Mouse (Mus musculus): ENCODE measurements around the gene Ncoa4. TPM values are rescaled to one million over a fixed set of nuclear protein-coding genes. Genes with fewer than 3 reads are reported as not detected.
"Not testable (repeated sequence)": the region's sequence is repeated elsewhere in the genome, so short reads cannot be mapped to it uniquely, and the experiment has no call there.

The Ncoa4 gene
- polyA plus RNA-seq, 1 experiment from 2014 or later = 102 TPM

DNA sequence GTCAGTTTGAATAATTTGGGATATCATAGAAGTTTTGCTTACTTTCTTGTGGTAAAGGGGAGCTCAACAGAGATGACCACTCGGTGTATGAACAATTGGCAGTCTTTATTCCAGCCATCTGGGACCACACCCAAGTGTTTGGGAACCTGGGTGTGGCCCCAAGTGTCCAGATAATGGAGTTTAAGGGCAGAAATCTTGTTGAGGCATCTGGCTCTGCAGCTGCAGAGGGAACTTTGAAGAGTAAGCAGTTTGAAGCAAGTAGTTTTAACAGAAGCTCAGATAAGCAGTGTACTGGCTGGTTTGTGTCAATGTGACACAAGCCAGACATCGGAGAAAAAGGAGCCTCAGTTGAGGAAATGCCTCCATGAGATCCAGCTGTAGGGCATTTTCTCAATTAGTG, 25.4 kb upstream of the Ncoa4 start:
- ATAC-seq (replicated peaks; ENCODE audit: low FRiP score) (no peak), DNase-seq (ENCODE audit: low spot score) (no peak)
- no peak overlapping the region for H3K4me3 ChIP-seq (ENCODE audit: low read depth, low read length)
- no peaks in the 10 kb centered on the region for H3K27me3 ChIP-seq (ENCODE audit: control insufficient read depth, insufficient read depth, low read length)
- H3K9ac ChIP-seq (ENCODE audit: low read length) = no peak overlapping the region
- no peak overlapping the region for H3K4me2 ChIP-seq (ENCODE audit: low read depth, low read length, severe bottlenecking)
- no peaks in the 10 kb centered on the region for H3K36me3 ChIP-seq (ENCODE audit: control insufficient read depth, insufficient read depth, low read length)
- 83% methylated on average over 2 of the region's 2 CpGs for WGBS
- no peaks in the 10 kb centered on the region for H3K9me3 ChIP-seq (ENCODE audit: control insufficient read depth, low read length)
- H3K4me1 ChIP-seq (replicated peaks; ENCODE audit: control insufficient read depth, insufficient read depth, low read length) = no peaks in the 10 kb centered on the region
- H3K27ac ChIP-seq (ENCODE audit: low read depth, low read length) = no peak overlapping the region

DNA sequence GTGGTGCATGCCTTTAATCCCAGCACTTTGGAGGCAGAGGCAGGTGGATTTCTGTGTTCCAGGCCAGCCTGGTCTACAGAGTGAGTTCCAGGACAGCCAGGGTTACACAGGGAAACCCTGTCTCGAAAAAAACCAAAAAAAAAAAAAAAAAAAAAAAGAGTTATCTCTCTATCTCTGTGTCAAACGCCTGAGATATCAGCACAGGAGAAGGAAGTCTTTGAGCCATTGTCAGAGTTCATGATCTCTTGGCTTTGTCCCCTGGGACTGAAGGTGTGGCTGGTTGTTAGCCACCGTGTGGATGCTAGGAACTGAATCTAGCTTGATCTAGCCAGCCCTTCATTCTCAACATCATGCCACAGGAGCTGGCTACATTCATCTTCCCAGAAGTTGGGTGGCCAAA, 23.2 kb upstream of the Ncoa4 start:
- not testable (repeated sequence) for H3K4me2 ChIP-seq (ENCODE audit: low read depth, low read length, severe bottlenecking); H3K4me3 ChIP-seq (ENCODE audit: low read depth, low read length); H3K36me3 ChIP-seq (ENCODE audit: control insufficient read depth, insufficient read depth, low read length); H3K9me3 ChIP-seq (ENCODE audit: control insufficient read depth, low read length); H3K4me1 ChIP-seq (replicated peaks; ENCODE audit: control insufficient read depth, insufficient read depth, low read length); H3K27me3 ChIP-seq (ENCODE audit: control insufficient read depth, insufficient read depth, low read length); DNase-seq (ENCODE audit: low spot score); H3K9ac ChIP-seq (ENCODE audit: low read length); H3K27ac ChIP-seq (ENCODE audit: low read depth, low read length); ATAC-seq (replicated peaks; ENCODE audit: low FRiP score)
- 95% methylated on average over 3 of the region's 3 CpGs for WGBS

DNA sequence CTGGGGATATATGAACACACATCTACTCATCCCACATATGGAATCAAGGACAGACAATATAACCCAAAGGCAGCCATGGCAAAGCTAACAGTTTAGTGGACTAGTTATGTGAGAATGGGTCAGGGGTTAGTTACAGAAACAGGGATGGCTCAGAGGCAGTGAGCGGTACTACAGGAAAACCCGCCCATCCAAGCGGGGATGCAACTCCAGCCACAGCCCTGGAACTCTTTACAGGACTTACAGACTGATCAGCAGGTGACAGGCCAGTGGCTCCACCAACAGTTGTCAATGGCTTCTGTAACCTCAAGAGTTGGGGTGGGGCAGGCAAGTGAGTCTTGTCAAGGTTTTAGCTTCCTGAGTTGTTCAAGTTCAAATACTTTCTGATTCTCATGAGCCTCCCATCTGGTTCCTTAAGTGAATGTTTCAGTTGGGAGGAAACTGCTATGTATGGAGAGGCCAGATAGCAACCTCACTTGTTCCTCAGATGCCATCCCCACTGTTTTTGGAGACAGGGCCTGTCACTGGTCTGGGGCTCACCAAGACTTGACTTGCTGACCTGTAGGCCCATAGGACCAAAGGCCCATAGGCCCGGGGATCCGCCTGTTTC, 19.2 kb upstream of the Ncoa4 start:
- no peak overlapping the region for H3K4me2 ChIP-seq (ENCODE audit: low read depth, low read length, severe bottlenecking)
- no peaks in the 10 kb centered on the region for H3K4me1 ChIP-seq (replicated peaks; ENCODE audit: control insufficient read depth, insufficient read depth, low read length)
- no peaks in the 10 kb centered on the region for H3K9me3 ChIP-seq (ENCODE audit: control insufficient read depth, low read length)
- no peak overlapping the region for H3K27ac ChIP-seq (ENCODE audit: low read depth, low read length)
- WGBS = 73% methylated on average over 5 of the region's 5 CpGs
- H3K4me3 ChIP-seq (ENCODE audit: low read depth, low read length) = no peak overlapping the region
- ATAC-seq (replicated peaks; ENCODE audit: low FRiP score) = no peak
- H3K36me3 ChIP-seq (ENCODE audit: control insufficient read depth, insufficient read depth, low read length) = no peaks in the 10 kb centered on the region
- DNase-seq (ENCODE audit: low spot score) = no peak
- no peak overlapping the region for H3K9ac ChIP-seq (ENCODE audit: low read length)
- H3K27me3 ChIP-seq (ENCODE audit: control insufficient read depth, insufficient read depth, low read length) = no peaks in the 10 kb centered on the region

GRCm38 (mm10) chr14:32141723-32142122, 17.9 kb upstream of the Ncoa4 start, which contains the start of gene Msmb:
Msmb (plus strand) TSS chr14:32142023.
- 85% methylated on average over 5 of the region's 5 CpGs for WGBS
- no peak within 1 kb of the TSS for H3K9ac ChIP-seq (ENCODE audit: low read length)
- no peaks in the 10 kb centered on the region for H3K9me3 ChIP-seq (ENCODE audit: control insufficient read depth, low read length)
- no peaks in the 10 kb centered on the region for H3K4me1 ChIP-seq (replicated peaks; ENCODE audit: control insufficient read depth, insufficient read depth, low read length)
- H3K27ac ChIP-seq (ENCODE audit: low read depth, low read length) = no peak within 1 kb of the TSS
- H3K36me3 ChIP-seq (ENCODE audit: control insufficient read depth, insufficient read depth, low read length) = no peaks in the 10 kb centered on the region
- H3K4me2 ChIP-seq (ENCODE audit: low read depth, low read length, severe bottlenecking) = no peak within 1 kb of the TSS
- H3K27me3 ChIP-seq (ENCODE audit: control insufficient read depth, insufficient read depth, low read length) = no peaks in the 10 kb centered on the region
- DNase-seq (ENCODE audit: low spot score) (no peak), ATAC-seq (replicated peaks; ENCODE audit: low FRiP score) (no peak)
- H3K4me3 ChIP-seq (ENCODE audit: low read depth, low read length) = no peak within 1 kb of the TSS

GRCm38 (mm10) chr14:32144734-32145133, 14.9 kb upstream of the Ncoa4 start:
- Histone ChIP-seq H3K27ac (ENCODE audit: low read depth, low read length) (no peak overlapping the region), H3K4me1 (replicated peaks; ENCODE audit: control insufficient read depth, insufficient read depth, low read length) (no peaks in the 10 kb centered on the region), H3K9me3 (ENCODE audit: control insufficient read depth, low read length) (peaks cover 3% of the 10 kb centered on the region; the same call in 1 of the 2 replicates), H3K4me3 (ENCODE audit: low read depth, low read length) (no peak overlapping the region), H3K9ac (ENCODE audit: low read length) (no peak overlapping the region), H3K27me3 (ENCODE audit: control insufficient read depth, insufficient read depth, low read length) (no peaks in the 10 kb centered on the region), H3K36me3 (ENCODE audit: control insufficient read depth, insufficient read depth, low read length) (no peaks in the 10 kb centered on the region), H3K4me2 (ENCODE audit: low read depth, low read length, severe bottlenecking) (no peak overlapping the region)
- DNase-seq (ENCODE audit: low spot score) (no peak), ATAC-seq (replicated peaks; ENCODE audit: low FRiP score) (no peak)

DNA sequence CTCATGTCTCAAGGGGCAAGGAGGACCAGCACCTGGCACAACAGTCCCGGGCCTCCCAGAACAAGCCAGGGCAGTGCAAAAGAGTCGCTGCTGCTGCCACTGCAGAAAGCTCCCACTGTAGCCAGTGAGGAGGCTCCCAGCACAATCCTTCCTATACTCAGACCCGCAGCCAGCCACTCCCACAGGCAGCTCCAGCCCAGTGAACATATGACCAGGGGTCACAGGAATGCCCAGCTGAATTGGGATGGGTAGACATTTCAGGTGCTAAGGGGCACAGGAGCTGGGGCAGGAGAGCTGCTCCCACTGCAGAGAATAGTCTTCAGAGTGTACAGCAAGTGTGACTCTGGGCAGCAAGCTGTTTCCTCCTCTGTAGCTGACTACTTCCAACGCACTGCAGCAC, 14.3 kb upstream of the Ncoa4 start:
- Histone ChIP-seq H3K4me1 (replicated peaks; ENCODE audit: control insufficient read depth, insufficient read depth, low read length) (no peaks in the 10 kb centered on the region), H3K9me3 (ENCODE audit: control insufficient read depth, low read length) (peaks cover 3% of the 10 kb centered on the region; the same call in 1 of the 2 replicates), H3K27ac (ENCODE audit: low read depth, low read length) (no peak overlapping the region), H3K9ac (ENCODE audit: low read length) (no peak overlapping the region), H3K4me2 (ENCODE audit: low read depth, low read length, severe bottlenecking) (no peak overlapping the region), H3K36me3 (ENCODE audit: control insufficient read depth, insufficient read depth, low read length) (no peaks in the 10 kb centered on the region), H3K4me3 (ENCODE audit: low read depth, low read length) (no peak overlapping the region), H3K27me3 (ENCODE audit: control insufficient read depth, insufficient read depth, low read length) (no peaks in the 10 kb centered on the region)
- ATAC-seq (replicated peaks; ENCODE audit: low FRiP score) (no peak), DNase-seq (ENCODE audit: low spot score) (no peak)
- 78% methylated on average over 4 of the region's 4 CpGs for WGBS

- H3K27me3 ChIP-seq (ENCODE audit: control insufficient read depth, insufficient read depth, low read length) = no peaks in the 10 kb centered on the region
- peaks cover 3% of the 10 kb centered on the region; the same call in 1 of the 2 replicates for H3K9me3 ChIP-seq (ENCODE audit: control insufficient read depth, low read length)
- no peak overlapping the region for H3K27ac ChIP-seq (ENCODE audit: low read depth, low read length)
- no peak overlapping the region for H3K4me3 ChIP-seq (ENCODE audit: low read depth, low read length)
- WGBS = 88% methylated on average over 7 of the region's 7 CpGs
- no peak for DNase-seq (ENCODE audit: low spot score)
- no peak for ATAC-seq (replicated peaks; ENCODE audit: low FRiP score)
- no peak overlapping the region for H3K4me2 ChIP-seq (ENCODE audit: low read depth, low read length, severe bottlenecking)
- H3K4me1 ChIP-seq (replicated peaks; ENCODE audit: control insufficient read depth, insufficient read depth, low read length) = no peaks in the 10 kb centered on the region
- H3K36me3 ChIP-seq (ENCODE audit: control insufficient read depth, insufficient read depth, low read length) = no peaks in the 10 kb centered on the region
- H3K9ac ChIP-seq (ENCODE audit: low read length) = no peak overlapping the region
Measured at GRCm38 (mm10) chr14:32145809-32146511, 13.7 kb upstream of the Ncoa4 start.

GRCm38 (mm10) chr14:32146578-32146977, 13.1 kb upstream of the Ncoa4 start:
- 73% methylated on average over 2 of the region's 2 CpGs for WGBS
- Histone ChIP-seq H3K4me2 (ENCODE audit: low read depth, low read length, severe bottlenecking) (no peak overlapping the region), H3K36me3 (ENCODE audit: control insufficient read depth, insufficient read depth, low read length) (no peaks in the 10 kb centered on the region), H3K4me3 (ENCODE audit: low read depth, low read length) (no peak overlapping the region), H3K27ac (ENCODE audit: low read depth, low read length) (no peak overlapping the region), H3K27me3 (ENCODE audit: control insufficient read depth, insufficient read depth, low read length) (no peaks in the 10 kb centered on the region), H3K9me3 (ENCODE audit: control insufficient read depth, low read length) (peaks cover 3% of the 10 kb centered on the region; the same call in 1 of the 2 replicates), H3K9ac (ENCODE audit: low read length) (no peak overlapping the region), H3K4me1 (replicated peaks; ENCODE audit: control insufficient read depth, insufficient read depth, low read length) (no peaks in the 10 kb centered on the region)
- DNase-seq (ENCODE audit: low spot score) (no peak), ATAC-seq (replicated peaks; ENCODE audit: low FRiP score) (no peak)

DNA sequence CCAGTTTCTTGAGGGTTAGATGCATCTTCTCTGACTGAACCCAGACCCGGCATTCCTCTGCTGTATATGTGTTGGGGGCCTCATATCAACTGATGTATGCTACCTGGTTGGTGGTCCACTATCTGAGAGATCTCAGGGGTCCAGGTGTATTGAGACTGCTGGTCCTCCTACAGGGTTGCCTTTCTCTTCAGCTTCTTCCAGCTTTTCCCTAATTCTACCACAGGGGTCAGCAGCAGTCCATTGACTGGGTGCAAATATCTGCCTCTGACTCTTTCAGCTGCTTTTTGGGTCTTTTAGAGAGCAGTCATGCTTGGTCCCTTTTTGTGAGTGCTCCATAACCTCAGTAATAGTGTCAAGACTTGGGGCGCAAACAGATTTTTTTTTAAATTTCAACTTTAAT, 8.8 kb upstream of the Ncoa4 start:
- DNase-seq (ENCODE audit: low spot score) (no peak), ATAC-seq (replicated peaks; ENCODE audit: low FRiP score) (no peak)
- H3K9me3 ChIP-seq (ENCODE audit: control insufficient read depth, low read length) = peaks cover 3% of the 10 kb centered on the region; the same call in 1 of the 2 replicates
- H3K9ac ChIP-seq (ENCODE audit: low read length) = no peak overlapping the region
- no peaks in the 10 kb centered on the region for H3K27me3 ChIP-seq (ENCODE audit: control insufficient read depth, insufficient read depth, low read length)
- no peak overlapping the region for H3K4me2 ChIP-seq (ENCODE audit: low read depth, low read length, severe bottlenecking)
- no peak overlapping the region for H3K27ac ChIP-seq (ENCODE audit: low read depth, low read length)
- H3K4me3 ChIP-seq (ENCODE audit: low read depth, low read length) = no peak overlapping the region
- WGBS = 90% methylated on average over 2 of the region's 2 CpGs
- no peaks in the 10 kb centered on the region for H3K36me3 ChIP-seq (ENCODE audit: control insufficient read depth, insufficient read depth, low read length)
- no peaks in the 10 kb centered on the region for H3K4me1 ChIP-seq (replicated peaks; ENCODE audit: control insufficient read depth, insufficient read depth, low read length)

Measured in forebrain, embryonic 11.5 days (tissue).